Mouse (Mus musculus) layer of hippocampus, adult 18-20 months (tissue): ENCODE data around the gene Ccl1. TPM values are rescaled to one million over a fixed set of nuclear protein-coding genes. Genes with fewer than 3 reads are reported as not detected.

ENCODE experiments used
- DNase-seq, 2 experiments: peaks; one replicate each; pipeline ENCODE4 v3.0.0; 2022; ENCODE audit warnings: low spot score in 2 of 2
- total RNA-seq, 2 experiments: library from RNA; stranded (reverse); gene quantifications; 2 replicates each; pipeline ENCODE4 v1.2.3; 2021

The Ccl1 gene
- total RNA-seq, 2 experiments from 2014 or later = not detected

GRCm38 (mm10) chr11:82132977-82133376 lies 172.5 kb downstream of the Ccl1 start:
- no peak for DNase-seq

Other genes with a start within 250 kb of the Ccl1 start
- gene Ccl11, start 247.9 kb downstream of the Ccl1 start, total RNA-seq = under 1 TPM; 0.50 to 0.61 TPM
- gene Ccl12, start 203.8 kb downstream of the Ccl1 start, total RNA-seq = under 1 TPM in 1 of 2 experiments, not detected in 1; 0.68 TPM
- gene Ccl8, start 190.5 kb downstream of the Ccl1 start, total RNA-seq = not detected
- 1 to 10 TPM; 8.5 to 9.5 TPM for gene Tmem132e, start 83.2 kb upstream of the Ccl1 start, total RNA-seq